Mouse (Mus musculus) forebrain, embryonic 13.5 days (tissue): ENCODE results near the gene S100a16. TPM values are rescaled to one million over a fixed set of nuclear protein-coding genes. Genes with fewer than 3 reads are reported as not detected.

Source experiments
- ATAC-seq: fragments of 200-750 bp; cut with Nextera tagmentation; 2 replicates; pipeline ENCODE4 v1.8.0; 2017
- H3K27ac ChIP-seq: fragments of 300-500 bp; sonication (generic); 2 replicates; pipeline ENCODE4 v1.5.1; 2015; ENCODE audit warnings: inconsistent platforms, mild to moderate bottlenecking, moderate library complexity
- H3K27me3 ChIP-seq: fragments of 300-500 bp; sonication (generic); 2 replicates; pipeline ENCODE4 v1.6.1; 2015; ENCODE audit warnings: mild to moderate bottlenecking, inconsistent platforms
- H3K36me3 ChIP-seq: fragments of 300-500 bp; sonication (generic); 2 replicates; pipeline ENCODE4 v1.6.1; 2015; ENCODE audit warnings: mild to moderate bottlenecking, inconsistent platforms; ENCODE audit not compliant: poor library complexity, severe bottlenecking
- H3K4me1 ChIP-seq: fragments of 300-500 bp; sonication (generic); 2 replicates; pipeline ENCODE4 v1.6.1; 2015; ENCODE audit warnings: inconsistent platforms
- H3K4me2 ChIP-seq: fragments of 300-500 bp; sonication (generic); 2 replicates; pipeline ENCODE4 v1.6.1; 2015; ENCODE audit warnings: inconsistent platforms, mild to moderate bottlenecking, moderate library complexity
- H3K4me3 ChIP-seq: fragments of 300-500 bp; sonication (generic); 2 replicates; pipeline ENCODE4 v1.5.1; 2015; ENCODE audit warnings: mild to moderate bottlenecking, inconsistent platforms
- H3K9ac ChIP-seq: fragments of 300-500 bp; sonication (generic); 2 replicates; pipeline ENCODE4 v1.6.1; 2015; ENCODE audit warnings: mild to moderate bottlenecking, inconsistent platforms
- H3K9me3 ChIP-seq: fragments of 300-500 bp; sonication (generic); replicated peaks from 2 replicates; pipeline ENCODE4 v1.6.1; 2016; ENCODE audit warnings: inconsistent platforms
- WGBS: fragments of 180-500 bp; shearing (Covaris S2); methylation state at CpG from one replicate; pipeline ENCODE4 v1.1.7; 2015; 5-methylcytosine and 5-hydroxymethylcytosine counted together
- polyA plus RNA-seq: library from polyadenylated mRNA; unstranded; fragments of >200 nt; fragmentation: Nextera tagmentation; extraction: Ambion mirVana; gene quantifications from 2 replicates; pipeline ENCODE4 v1.2.1, GENCODE M21; 2015

The S100a16 gene
- polyA plus RNA-seq, 1 experiment from 2014 or later, result 35.1 TPM

GRCm38 (mm10) chr3:90589947-90590346 lies 52.9 kb downstream of the S100a16 start, which contains the start of gene S100a2:
S100a2 (plus strand) TSS chr3:90590247.
- no peaks in the 10 kb centered on the region for H3K36me3 ChIP-seq
- H3K27me3 ChIP-seq, result no peaks in the 10 kb centered on the region
- H3K27ac ChIP-seq, result no peak within 1 kb of the TSS
- no peak for ATAC-seq
- H3K9me3 ChIP-seq, result 0 out of 2 replicates have a peak, but pooled peaks cover 4% of the 10 kb centered on the region
- 75% methylated on average over 8 of the region's 8 CpGs for WGBS
- H3K4me3 ChIP-seq, result no peak within 1 kb of the TSS
- H3K9ac ChIP-seq, result no peak within 1 kb of the TSS
- no peak within 1 kb of the TSS for H3K4me2 ChIP-seq
- H3K4me1 ChIP-seq, result no peaks in the 10 kb centered on the region

Other genes with a start within 250 kb of the S100a16 start
- 18.0 and 18.6 TPM in 2 replicates for gene Gatad2b, start 244.1 kb upstream of the S100a16 start, polyA plus RNA-seq
- gene Slc27a3, start 147.3 kb upstream of the S100a16 start, polyA plus RNA-seq, result 11.2 and 12.4 TPM in 2 replicates
- gene Ints3, start 103.6 kb upstream of the S100a16 start, polyA plus RNA-seq, result 27.8 and 29.3 TPM in 2 replicates
- 2.3 and 2.8 TPM in 2 replicates for gene Npr1, start 71.4 kb upstream of the S100a16 start, polyA plus RNA-seq
- gene Ilf2, start 61.1 kb upstream of the S100a16 start, polyA plus RNA-seq, result 367 and 388 TPM in 2 replicates
- 73.5 and 76.5 TPM in 2 replicates for gene Snapin, start 46.2 kb upstream of the S100a16 start, polyA plus RNA-seq
- gene Chtop, start 27.8 kb upstream of the S100a16 start, polyA plus RNA-seq, result 214 and 215 TPM in 2 replicates
- gene S100a1, start 22.9 kb upstream of the S100a16 start, polyA plus RNA-seq, result 5.0 and 6.8 TPM in 2 replicates
- gene S100a13, start 22.8 kb upstream of the S100a16 start, polyA plus RNA-seq, result 6.9 and 7.5 TPM in 2 replicates
- gene S100a14, start 10.4 kb upstream of the S100a16 start, polyA plus RNA-seq, result not detected in 2 replicates
- not detected in 2 replicates for gene S100a3, start 23.3 kb downstream of the S100a16 start, polyA plus RNA-seq
- gene S100a2, start 53.0 kb downstream of the S100a16 start, polyA plus RNA-seq, result not detected in 2 replicates
- not detected in 2 replicates for gene Gm42674, start 64.7 kb downstream of the S100a16 start, polyA plus RNA-seq
- 0.40 and 1.6 TPM in 2 replicates for gene S100a4, start 66.5 kb downstream of the S100a16 start, polyA plus RNA-seq
- gene S100a5, start 71.3 kb downstream of the S100a16 start, polyA plus RNA-seq, result not detected in 2 replicates
- gene S100a6, start 75.6 kb downstream of the S100a16 start, polyA plus RNA-seq, result 15.4 and 23.8 TPM in 2 replicates
- gene S100a7a, start 116.8 kb downstream of the S100a16 start, polyA plus RNA-seq, result 0.26 TPM in 1 of 2 replicates, not detected in the other
- gene S100a8, start 131.7 kb downstream of the S100a16 start, polyA plus RNA-seq, result 1.8 and 2.8 TPM in 2 replicates
- gene S100a9, start 158.5 kb downstream of the S100a16 start, polyA plus RNA-seq, result 2.3 and 3.0 TPM in 2 replicates
- not detected in 2 replicates for gene Pglyrp4, start 189.7 kb downstream of the S100a16 start, polyA plus RNA-seq
- not detected in 2 replicates for gene Gm5849, start 240.6 kb downstream of the S100a16 start, polyA plus RNA-seq